ENCODE assay signal across 18 mouse cellular contexts in genomic region chr14:20148514-20148913, GRCm38 (mm10).
"Had no signal": no experiment of that assay in that cellular context is flagged by ENCODE, and none has a peak within 500 bp of the region (broad histone marks: within the 10 kb centered on the region; RNA-seq: fewer than 3 reads in every experiment).

No protein-coding gene starts in this region.

- H3K27me3 ChIP-seq: lung, embryonic 15.5 days; megakaryocyte, embryonic 14.5 days; midbrain, embryonic 13.5 days; midbrain, embryonic 15.5 days; neural tube, embryonic 12.5 days; stomach, embryonic 15.5 days had no signal

- H3K9ac ChIP-seq: liver, postnatal 0 days; lung, embryonic 15.5 days; midbrain, embryonic 13.5 days; midbrain, embryonic 15.5 days; neural tube, embryonic 12.5 days; stomach, embryonic 15.5 days had no signal

- DNase-seq: liver, postnatal 0 days; lung, adult 2 months; lung, postnatal 14 days; lung, postnatal 36 days; right cerebral cortex, postnatal 25 days; right cerebral cortex, postnatal 4 days; thymus, adult 18-20 months; thymus, postnatal 14 days; thymus, postnatal 36 days had no signal

- H3K4me3 ChIP-seq: lung, embryonic 15.5 days; megakaryocyte, embryonic 14.5 days; midbrain, embryonic 13.5 days; midbrain, embryonic 15.5 days; neural tube, embryonic 12.5 days; stomach, embryonic 15.5 days had no signal

- H3K36me3 ChIP-seq: midbrain, embryonic 13.5 days; midbrain, embryonic 15.5 days; stomach, embryonic 15.5 days had no signal

- ATAC-seq: liver, postnatal 0 days; lung, postnatal 0 days; midbrain, embryonic 13.5 days; midbrain, embryonic 15.5 days had no signal

- H3K9me3 ChIP-seq: lung, embryonic 15.5 days; megakaryocyte, embryonic 14.5 days; midbrain, embryonic 13.5 days; midbrain, embryonic 15.5 days; neural tube, embryonic 12.5 days; stomach, embryonic 15.5 days had no signal

- H3K27ac ChIP-seq: lung, embryonic 15.5 days; macrophage; midbrain, embryonic 13.5 days; midbrain, embryonic 15.5 days; neural tube, embryonic 12.5 days; stomach, embryonic 15.5 days had no signal

- H3K4me2 ChIP-seq: lung, embryonic 15.5 days; midbrain, embryonic 11.5 days; midbrain, embryonic 13.5 days; midbrain, embryonic 15.5 days; neural tube, embryonic 12.5 days; stomach, embryonic 15.5 days had no signal
